Comparison of ENCODE assay signal across 10 mouse cellular contexts in genomic region chr2:163285335-163285734, GRCm38 (mm10).
DNase-seq lines count a peak whose midpoint lies in the region; ATAC-seq and TF ChIP-seq lines count a peak whose summit lies in the region.
"Had no signal": no experiment of that assay in that cellular context is flagged by ENCODE, and none has a peak within 500 bp of the region (broad histone marks: within the 10 kb centered on the region; RNA-seq: fewer than 3 reads in every experiment).

No protein-coding gene starts in this region.

- H3K9me3 ChIP-seq in heart, embryonic 12.5 days (replicated peaks), result no peaks in the 10 kb centered on the region
- H3K9me3 ChIP-seq in MEL (replicated peaks; ENCODE audit: insufficient read depth, low read length), result no peaks in the 10 kb centered on the region
- H3K9me3 ChIP-seq in midbrain, embryonic 12.5 days, result no peaks in the 10 kb centered on the region

- TF ChIP-seq EP300 in MEL (IDR thresholded peaks at IDR 0.05; ENCODE audit: low read depth in 1 of 2, low read length in 2 of 2), result no peak

- H3K4me3 ChIP-seq in heart, embryonic 12.5 days, result peak overlapping the region; percentile 18
- peak overlapping the region; percentile 33; the same call in 1 of the 2 replicates for H3K4me3 ChIP-seq in layer of hippocampus, adult 2 months
- H3K4me3 ChIP-seq in MEL (ENCODE audit: control insufficient read depth in 1 of 2, insufficient read depth in 1 of 2, low read depth in 2 of 2, low read length in 2 of 2), result peak overlapping the region in 1 of 2 experiments; percentile 24; a peak in 1 of 4 replicates
- H3K4me3 ChIP-seq in midbrain, embryonic 12.5 days, result no peak overlapping the region

- peaks cover 21% of the 10 kb centered on the region for H3K27me3 ChIP-seq in heart, embryonic 12.5 days (replicated peaks)
- no peaks in the 10 kb centered on the region for H3K27me3 ChIP-seq in MEL (ENCODE audit: control insufficient read depth in 1 of 2, insufficient read depth in 2 of 2, low read length in 2 of 2)
- H3K27me3 ChIP-seq in midbrain, embryonic 12.5 days, result peaks cover 10% of the 10 kb centered on the region; the same call in 1 of the 2 replicates

- no peak overlapping the region for H3K27ac ChIP-seq in heart, embryonic 12.5 days (ENCODE audit: poor library complexity, severe bottlenecking)
- H3K27ac ChIP-seq in layer of hippocampus, adult 2 months, result peak overlapping the region; percentile 77; the same call in 1 of the 2 replicates
- peak overlapping the region; percentile 52; the same call in 1 of the 2 replicates for H3K27ac ChIP-seq in MEL (ENCODE audit: control insufficient read depth, low read depth, low read length)
- H3K27ac ChIP-seq in midbrain, embryonic 12.5 days (replicated peaks), result peak overlapping the region; percentile 21; the same call in 1 of the 2 replicates

- H3K4me2 ChIP-seq in heart, embryonic 12.5 days, result peak overlapping the region; percentile 55
- H3K4me2 ChIP-seq in midbrain, embryonic 12.5 days (replicated peaks), result no peak overlapping the region

- no peak for TF ChIP-seq RAD21 in MEL (IDR thresholded peaks at IDR 0.05; ENCODE audit: low read depth, low read length)

- no peaks in the 10 kb centered on the region for H3K36me3 ChIP-seq in heart, embryonic 12.5 days
- peaks cover 0 to 2% of the 10 kb centered on the region in 2 experiments; a peak in 2 of 4 replicates for H3K36me3 ChIP-seq in MEL (ENCODE audit: control insufficient read depth in 1 of 2, insufficient read depth in 2 of 2, low read length in 2 of 2)
- H3K36me3 ChIP-seq in midbrain, embryonic 12.5 days, result no peaks in the 10 kb centered on the region

- H3K4me1 ChIP-seq in heart, embryonic 12.5 days (replicated peaks), result peaks cover 25% of the 10 kb centered on the region
- peaks cover 0 to 14% of the 10 kb centered on the region in 2 experiments; a peak in 2 of 4 replicates for H3K4me1 ChIP-seq in MEL (ENCODE audit: control insufficient read depth in 1 of 2, insufficient read depth in 2 of 2, low read length in 2 of 2)
- peaks cover 11% of the 10 kb centered on the region for H3K4me1 ChIP-seq in midbrain, embryonic 12.5 days

- no peak for TF ChIP-seq POLR2A in MEL (IDR thresholded peaks at IDR 0.05; ENCODE audit: control insufficient read depth in 1 of 2, insufficient read depth in 1 of 2, low read depth in 1 of 2, low read length in 2 of 2, poor library complexity in 1 of 2)

- TF ChIP-seq CTCF in layer of hippocampus, adult 2 months (conservative IDR thresholded peaks at IDR 0.05), result no peak
- no peak for TF ChIP-seq CTCF in MEL (IDR thresholded peaks at IDR 0.05 in 2 of 3, conservative IDR thresholded peaks at IDR 0.05 in 1 of 3; ENCODE audit: control insufficient read depth in 1 of 3, insufficient read depth in 1 of 3, low read depth in 2 of 3, low read length in 3 of 3, poor library complexity in 1 of 3, severe bottlenecking in 1 of 3)

- H3K9ac ChIP-seq in heart, embryonic 12.5 days, result no peak overlapping the region
- peak overlapping the region; percentile 4; the same call in 1 of the 2 replicates for H3K9ac ChIP-seq in MEL (ENCODE audit: control insufficient read depth, low read depth, low read length, poor library complexity, severe bottlenecking)
- H3K9ac ChIP-seq in midbrain, embryonic 12.5 days (replicated peaks), result no peak overlapping the region

- 10% methylated on average over 9 of the region's 9 CpGs for WGBS in heart, embryonic 12.5 days
- 85% methylated on average over 9 of the region's 9 CpGs for WGBS in midbrain, embryonic 12.5 days

- no peaks in the 10 kb centered on the region for H3K79me2 ChIP-seq in MEL (ENCODE audit: control insufficient read depth, insufficient read depth, low read length, poor library complexity)

- ATAC-seq in heart, embryonic 12.5 days (ENCODE audit: insufficient number of reproducible peaks, low FRiP score), result no peak
- no peak for ATAC-seq in midbrain, embryonic 12.5 days (ENCODE audit: low FRiP score, low read depth)

- no peak for DNase-seq in heart, postnatal 4 days
- no peak for DNase-seq in layer of hippocampus, adult 2 months (ENCODE audit: low spot score in 2 of 2)
- no peak for DNase-seq in layer of hippocampus, adult 8-10 months (ENCODE audit: low spot score in 2 of 2)
- DNase-seq in MEL (ENCODE audit: low read depth, low spot score), result peak; percentile 18
- DNase-seq in spleen, adult 12 weeks (ENCODE audit: low spot score), result no peak
- no peak for DNase-seq in natural killer cell, adult 2 months (ENCODE audit: low spot score in 2 of 2)
- DNase-seq: lung, adult 18-20 months; thymus, adult 18-20 months had no signal

TF ChIP-seq in MEL, 35 proteins besides CTCF, POLR2A, EP300 and RAD21:
- TF ChIP-seq TCF12 (IDR thresholded peaks at IDR 0.05; ENCODE audit: low read depth, low read length), result peak; percentile 24; the same call in 1 of the 2 replicates
- no peak for TF ChIP-seq HCFC1 (IDR thresholded peaks at IDR 0.05; ENCODE audit: low read depth, low read length)
- no peak for TF ChIP-seq CHD2 (IDR thresholded peaks at IDR 0.05; ENCODE audit: low read length)
